Mouse (Mus musculus) heart, embryonic 13.5 days (tissue): Measurements from ENCODE around the gene Chodl. TPM values are rescaled to one million over a fixed set of nuclear protein-coding genes. Genes with fewer than 3 reads are reported as not detected.

Source experiments
- polyA plus RNA-seq: library from polyadenylated mRNA; unstranded; fragments of >200 nt; fragmentation: Nextera tagmentation; extraction: Ambion mirVana; gene quantifications from 2 replicates; pipeline ENCODE4 v1.2.1, GENCODE M21; 2015

Chodl gene
- polyA plus RNA-seq, 1 experiment from 2014 or later: 0.72 TPM

Other genes starting within 250 kb of the Chodl start
- gene Tmprss15, start 160.1 kb downstream of the Chodl start, polyA plus RNA-seq: not detected in 2 replicates